Mouse (Mus musculus) bone marrow, adult 2 months (tissue): ENCODE measurements at regions not wholly inside any gene's neighbourhood (a gene's known extent, or its start where the extent isn't known, plus 50 kb on each side); places are given as distances from the start of the nearest gene placed in this dataset.

Source experiments
- CTCF ChIP-seq: fragments of 200-500 bp; IDR thresholded peaks from 2 replicates; pipeline ENCODE4 v1.5.1; 2011; ENCODE audit warnings: low read length, control low read depth; ENCODE audit not compliant: control insufficient read depth, insufficient read depth
- POLR2A ChIP-seq: fragments of 200-500 bp; IDR thresholded peaks from 2 replicates; pipeline ENCODE4 v1.6.1; 2011; ENCODE audit warnings: low read depth, mild to moderate bottlenecking, control low read depth, low read length, borderline replicate concordance; ENCODE audit not compliant: control insufficient read depth

DNA sequence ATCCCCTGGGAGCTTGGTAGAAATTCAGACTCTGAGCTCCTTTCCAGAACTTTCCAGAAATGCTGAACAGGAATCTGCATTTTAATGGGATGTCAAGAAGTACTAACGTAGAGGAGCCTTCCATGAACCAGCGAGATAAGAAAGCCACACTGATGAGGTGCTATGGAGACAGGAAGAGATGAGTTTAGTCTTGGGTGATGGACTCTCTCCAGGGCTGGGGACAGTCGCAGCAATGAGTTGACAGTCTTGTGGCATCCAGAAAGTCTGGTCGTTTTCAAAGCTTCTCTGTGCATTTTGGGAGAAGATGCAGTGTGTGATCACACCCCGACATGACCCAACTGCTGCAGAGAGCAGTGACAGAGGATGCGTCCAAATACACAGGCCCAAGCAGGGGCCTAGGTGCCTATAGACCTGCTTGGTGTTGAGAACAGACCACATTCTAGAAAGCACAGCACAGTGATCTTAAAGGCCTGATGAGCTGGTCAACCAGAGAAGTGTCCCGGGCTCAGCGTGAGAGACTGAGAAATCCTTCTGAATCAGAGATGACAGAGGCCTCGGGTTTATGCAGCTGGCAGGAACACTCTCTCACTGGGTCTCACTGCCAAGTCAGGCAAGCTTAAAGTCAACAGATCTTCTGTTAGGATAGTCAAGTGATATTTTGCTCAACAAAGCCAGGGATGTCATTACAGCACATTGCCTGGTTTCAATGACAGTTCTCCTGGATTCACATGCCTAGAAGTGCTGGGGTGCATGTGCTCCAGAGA lies 65.1 kb upstream of the E2f3 start:
- TF ChIP-seq CTCF (no peak), POLR2A (no peak)
